Mouse (Mus musculus): ENCODE results near the gene Rasa4.
"Not testable (repeated sequence)": the region's sequence is repeated elsewhere in the genome, so short reads cannot be mapped to it uniquely, and the experiment has no call there.

Gene Rasa4

GRCm38 (mm10) chr5:136083669-136084107 lies at the start of gene Rasa4:
Rasa4 (plus strand) TSS chr5:136083916.
- in situ Hi-C loops (cut with MboI) = no loop called here

- in situ Hi-C loops (cut with MboI) = no loop called here
Observed at GRCm38 (mm10) chr5:136034868-136035267, 48.8 kb upstream of the Rasa4 start.

- in situ Hi-C loops (cut with MboI) = no loop called here
Observed at GRCm38 (mm10) chr5:136035285-136035684, 48.4 kb upstream of the Rasa4 start.

- in situ Hi-C loops (cut with MboI) = no loop called here
Observed at GRCm38 (mm10) chr5:136036667-136037066, 47.0 kb upstream of the Rasa4 start.

GRCm38 (mm10) chr5:136038258-136039214 lies 45.2 kb upstream of the Rasa4 start, which contains the start of gene Upk3b:
Upk3b (plus strand) TSS chr5:136038496.
- in situ Hi-C loops (cut with MboI) = no loop called here

- in situ Hi-C loops (cut with MboI) = no loop called here
Observed at GRCm38 (mm10) chr5:136040210-136040609, 43.5 kb upstream of the Rasa4 start.

- in situ Hi-C loops (cut with MboI) = no loop called here
Observed at GRCm38 (mm10) chr5:136041260-136041659, 42.5 kb upstream of the Rasa4 start.

GRCm38 (mm10) chr5:136041666-136042065 lies 42.0 kb upstream of the Rasa4 start:
- in situ Hi-C loops (cut with MboI) = no loop called here

- in situ Hi-C loops (cut with MboI) = no loop called here
Observed at GRCm38 (mm10) chr5:136044865-136045264, 38.9 kb upstream of the Rasa4 start.

GRCm38 (mm10) chr5:136045408-136045807 lies 38.3 kb upstream of the Rasa4 start:
- in situ Hi-C loops (cut with MboI) = no loop called here

- in situ Hi-C loops (cut with MboI) = no loop called here
Observed at GRCm38 (mm10) chr5:136045987-136046386, 37.7 kb upstream of the Rasa4 start.

- in situ Hi-C loops (cut with MboI) = not testable (repeated sequence)
Observed at GRCm38 (mm10) chr5:136048541-136048940, 35.2 kb upstream of the Rasa4 start.

- in situ Hi-C loops (cut with MboI) = no loop called here
Observed at GRCm38 (mm10) chr5:136049926-136050325, 33.8 kb upstream of the Rasa4 start.

GRCm38 (mm10) chr5:136051231-136052085 lies 32.3 kb upstream of the Rasa4 start:
- in situ Hi-C loops (cut with MboI) = no loop called here

GRCm38 (mm10) chr5:136052861-136053655 lies 30.7 kb upstream of the Rasa4 start:
- in situ Hi-C loops (cut with MboI) = no loop called here

GRCm38 (mm10) chr5:136054301-136055077 lies 29.2 kb upstream of the Rasa4 start, which contains the start of gene Upk3bl:
Upk3bl (plus strand) TSS chr5:136054492.
- in situ Hi-C loops (cut with MboI) = loop anchor here (5.0 kb wide), 1 partner anchor 72 kb away; the partner anchor contains the start of gene Zp3

- in situ Hi-C loops (cut with MboI) = loop anchor here (5.0 kb wide), 1 partner anchor 74 kb away; the partner anchor contains the start of gene Zp3
Observed at GRCm38 (mm10) chr5:136056062-136056461, 27.7 kb upstream of the Rasa4 start.

GRCm38 (mm10) chr5:136057085-136057484 lies 26.6 kb upstream of the Rasa4 start:
- in situ Hi-C loops (cut with MboI) = loop anchor here (5.0 kb wide), 1 partner anchor 75 kb away; the partner anchor contains the start of gene Zp3

GRCm38 (mm10) chr5:136061567-136061966 lies 22.1 kb upstream of the Rasa4 start:
- in situ Hi-C loops (cut with MboI) = no loop called here

GRCm38 (mm10) chr5:136063920-136064319 lies 19.8 kb upstream of the Rasa4 start:
- in situ Hi-C loops (cut with MboI) = no loop called here
